Mouse (Mus musculus): Measurements from ENCODE around the gene Gapdh.

The Gapdh gene

DNA sequence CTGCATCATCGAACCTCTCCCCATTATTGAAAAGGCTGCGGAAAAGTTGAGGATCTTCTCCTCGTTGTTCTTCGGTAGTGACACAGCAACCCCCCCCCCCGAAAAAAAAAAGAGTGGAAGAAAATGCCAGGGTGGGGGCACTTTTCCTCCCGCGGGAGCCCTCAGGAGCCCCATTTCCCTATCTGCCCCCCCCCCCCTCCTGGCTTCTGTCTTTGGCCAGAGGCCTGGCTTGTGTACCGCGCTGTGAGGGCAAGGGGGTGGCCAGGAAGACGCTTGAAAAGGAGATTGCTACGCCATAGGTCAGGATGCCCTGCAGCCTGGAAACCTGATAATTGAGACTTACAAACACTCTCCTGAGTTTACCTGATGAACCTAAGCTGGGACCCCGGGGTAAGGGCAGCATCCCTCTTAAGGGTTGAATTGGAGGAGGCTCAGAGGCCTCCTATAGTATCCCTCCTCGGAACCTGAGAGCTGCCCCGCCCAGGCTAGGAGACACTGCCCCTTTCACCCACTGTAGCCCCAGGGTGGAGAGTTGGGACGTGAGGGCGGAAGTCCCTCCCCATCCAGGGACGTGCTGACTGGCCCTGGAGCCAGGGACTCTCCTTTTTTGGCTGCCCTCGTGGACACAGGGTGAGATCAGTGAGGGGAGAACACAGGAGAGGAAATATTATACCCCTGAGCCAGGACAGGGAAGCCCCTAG lies at the start of gene Gapdh:
Gene Gapdh (minus strand): TSS at position 417 of the 701 bp plus-strand sequence.
- no peak for DNase-seq

DNA sequence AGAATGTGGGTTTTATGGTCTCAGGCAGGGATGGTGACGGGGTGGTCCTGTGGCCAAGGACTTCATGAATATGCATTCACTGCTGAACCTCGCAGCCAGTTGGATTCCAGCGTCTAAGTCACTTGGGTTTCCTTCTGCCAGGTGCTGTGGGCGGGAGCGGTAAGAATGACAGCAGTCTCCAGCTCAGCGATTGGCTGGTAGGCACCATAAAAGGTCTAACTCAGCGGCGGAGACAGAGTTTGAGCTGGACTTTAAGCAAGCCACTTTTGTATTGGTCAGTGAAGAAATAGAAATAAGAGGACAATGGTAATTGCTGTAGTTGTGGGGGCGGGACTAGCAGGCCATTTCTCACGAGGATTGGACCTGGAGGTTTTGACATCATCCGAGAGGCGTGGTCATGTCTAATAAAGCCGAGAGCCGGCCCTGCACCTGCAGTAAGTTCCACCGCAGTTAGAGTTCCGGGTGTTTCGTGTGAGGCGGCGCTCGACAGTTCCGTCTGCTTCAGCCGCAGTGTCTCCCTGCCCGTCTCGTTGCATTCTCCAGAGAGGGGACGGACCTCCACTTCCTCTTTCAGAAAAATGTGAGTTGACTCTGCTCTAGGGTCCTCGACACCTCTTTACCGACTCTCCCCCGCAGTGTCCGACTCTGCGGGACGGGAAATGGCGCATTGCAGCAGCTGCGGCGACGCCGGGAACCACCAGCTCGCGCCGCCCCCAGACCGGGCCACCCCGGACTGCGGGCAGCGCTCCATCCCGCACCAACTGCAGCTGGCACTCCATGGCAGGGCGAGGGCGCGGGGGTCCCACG lies 49.1 kb upstream of the Gapdh start, which contains the start of gene Vamp1:
Gene Vamp1 (plus strand): TSS at position 404 of the 807 bp plus-strand sequence.
- DNase-seq: peak; percentile 80

GRCm38 (mm10) chr6:125213715-125214114 lies 47.4 kb upstream of the Gapdh start:
- no peak for DNase-seq

DNA sequence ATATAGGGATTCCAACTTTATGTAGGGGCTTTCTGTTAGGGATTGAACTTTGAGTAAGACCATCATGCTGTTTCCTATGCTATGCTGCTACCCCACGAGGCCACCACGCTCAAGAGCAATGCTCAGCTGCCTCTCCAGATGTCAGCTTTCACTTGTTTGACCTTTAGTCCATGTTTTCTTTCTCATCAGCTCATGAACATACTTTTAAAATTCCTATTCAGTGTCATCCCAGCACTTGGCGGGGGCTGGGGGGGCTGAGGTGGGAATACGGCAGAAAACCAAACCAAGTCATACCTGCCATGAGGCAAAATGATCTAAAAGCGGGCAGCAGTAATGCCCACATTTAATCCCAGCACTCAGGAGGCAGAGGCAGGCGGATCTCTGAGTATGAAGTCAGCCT lies 46.9 kb upstream of the Gapdh start:
- no peak for DNase-seq

GRCm38 (mm10) chr6:125212621-125213020 lies 46.4 kb upstream of the Gapdh start:
- no peak for DNase-seq

- DNase-seq: no peak
Measured at GRCm38 (mm10) chr6:125210436-125210835, 44.2 kb upstream of the Gapdh start.

GRCm38 (mm10) chr6:125197166-125197565 lies 30.9 kb upstream of the Gapdh start:
- DNase-seq: no peak

GRCm38 (mm10) chr6:125196301-125196700 lies 30.0 kb upstream of the Gapdh start:
- DNase-seq: no peak

DNA sequence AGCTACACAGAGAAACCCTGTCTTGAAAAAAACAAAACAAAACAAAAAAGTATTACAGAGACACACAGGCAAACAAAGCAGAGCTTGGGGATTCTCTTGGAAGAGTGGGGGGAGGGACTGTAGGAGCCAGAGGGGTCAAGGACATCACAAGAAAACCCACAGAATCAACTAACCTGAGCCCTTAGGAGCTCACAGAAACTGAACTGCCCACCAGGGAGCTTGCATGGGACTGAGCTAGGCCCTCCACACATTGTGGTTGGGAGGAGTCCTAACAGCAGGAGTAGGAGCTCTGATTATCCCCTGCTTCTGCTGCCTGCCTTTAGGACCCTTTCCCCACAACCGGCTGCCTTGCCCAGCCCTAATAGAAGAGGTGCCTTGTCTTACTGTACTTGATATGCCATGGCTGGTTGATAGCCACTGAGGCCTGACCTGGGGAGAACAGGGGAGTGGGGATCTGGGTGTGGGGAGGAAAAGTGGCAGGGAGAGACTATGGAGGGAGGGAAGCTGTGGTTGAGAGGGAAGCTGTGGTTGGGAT lies 29.3 kb upstream of the Gapdh start:
- DNase-seq: no peak

DNA sequence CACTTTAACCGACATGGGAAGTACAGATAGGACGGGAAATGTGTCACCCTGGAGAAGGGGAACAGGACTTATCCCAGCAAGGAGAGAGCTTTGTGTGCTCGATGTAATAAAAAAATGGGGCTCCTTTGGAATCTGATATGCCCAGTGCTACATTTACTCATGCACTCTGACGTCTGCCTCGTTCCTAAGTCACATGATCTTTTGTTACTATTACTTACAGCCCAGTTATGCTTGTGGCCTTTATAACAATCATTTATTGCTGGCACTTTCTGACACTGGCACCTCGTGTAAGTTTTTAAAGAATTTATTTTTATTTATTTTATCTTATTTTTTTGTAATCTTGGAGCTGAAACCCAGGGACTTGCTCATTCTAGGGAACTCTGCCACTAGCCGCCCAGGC lies 27.1 kb upstream of the Gapdh start:
- DNase-seq: no peak

DNA sequence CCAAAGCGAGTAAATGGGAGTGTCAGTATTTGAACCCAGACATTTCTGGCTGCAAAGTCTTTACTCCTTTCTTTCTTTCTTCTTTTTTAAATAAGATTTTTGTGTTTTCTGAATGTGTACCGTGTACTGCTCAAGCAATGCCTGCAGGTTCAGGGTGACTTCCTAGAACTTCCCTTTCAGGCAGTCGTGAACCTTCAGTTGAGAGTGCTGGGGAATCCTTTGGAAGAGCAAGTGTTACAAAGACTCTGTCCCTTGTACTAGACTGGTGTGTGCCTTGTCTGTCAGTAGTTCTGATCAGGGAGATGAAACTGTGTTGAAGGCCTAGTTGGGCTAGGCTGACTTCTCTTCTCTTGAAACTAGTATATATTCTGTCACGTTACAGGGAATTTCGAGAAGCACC lies 26.6 kb upstream of the Gapdh start:
- DNase-seq: no peak

DNA sequence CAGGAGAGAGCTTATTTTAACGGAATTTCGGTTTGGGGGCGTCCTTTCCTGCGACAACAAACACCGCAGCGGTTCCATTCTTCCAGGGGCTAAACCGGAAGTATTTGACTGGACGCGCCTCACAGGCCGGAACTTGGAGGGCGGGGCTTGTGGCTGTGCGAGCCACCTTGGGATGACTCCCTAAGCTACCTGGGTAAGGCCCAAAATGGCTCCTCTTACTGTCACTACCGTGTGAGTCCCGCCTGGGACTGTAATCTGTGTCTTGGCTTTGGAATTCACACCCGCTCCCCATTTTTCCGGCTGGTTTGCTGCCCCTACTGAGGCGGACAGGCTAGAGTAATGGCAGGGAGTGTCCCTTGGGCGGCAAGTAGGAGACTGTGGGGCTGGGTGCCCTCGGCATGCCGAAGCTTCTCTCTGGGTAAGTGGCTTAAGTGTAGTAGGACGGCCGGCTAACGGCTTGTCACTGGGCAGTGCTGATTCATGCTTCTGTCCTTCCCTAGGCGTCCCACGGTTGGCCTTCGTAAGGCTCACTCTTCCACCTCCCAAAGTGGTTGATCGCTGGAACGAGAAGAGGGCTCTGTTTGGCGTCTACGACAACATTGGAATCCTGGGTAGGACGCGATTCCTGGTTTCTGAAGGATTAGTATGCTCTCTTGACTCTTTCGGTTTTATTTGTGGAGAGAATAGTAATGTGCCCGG lies 25.9 kb upstream of the Gapdh start:
- DNase-seq: peak; percentile 86

DNA sequence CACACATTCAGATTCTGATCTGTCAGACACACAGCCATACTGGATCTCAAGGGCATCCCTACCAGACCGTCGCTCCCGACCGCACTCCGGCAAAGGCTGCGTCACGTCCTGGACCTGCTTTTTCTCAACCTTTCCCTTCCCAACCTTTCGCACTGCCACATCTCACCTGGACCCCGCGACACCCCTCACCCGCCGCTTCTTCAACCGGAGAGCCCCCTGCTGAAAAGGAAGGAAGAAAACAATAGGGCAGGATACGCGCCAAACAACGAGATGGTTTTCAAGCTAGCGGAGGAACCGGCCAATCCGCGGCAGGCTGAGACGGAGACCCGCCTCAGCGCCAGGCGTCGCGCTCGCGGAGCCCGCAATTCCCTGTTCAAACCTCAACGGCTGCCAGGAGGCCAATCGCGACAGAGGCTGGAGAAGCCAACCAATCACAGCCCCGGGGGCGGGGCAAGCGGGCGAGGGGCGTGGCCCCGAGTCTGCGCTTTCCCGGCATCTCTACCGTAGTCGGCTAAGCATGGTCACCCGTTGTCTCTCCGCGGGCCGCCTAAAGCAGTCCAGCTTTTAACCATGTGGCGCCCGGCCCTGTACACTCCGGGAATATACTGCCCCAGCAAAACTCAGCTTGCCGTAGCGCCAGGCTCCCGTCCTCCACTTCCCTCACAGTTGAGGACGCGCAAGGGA lies 25.2 kb upstream of the Gapdh start, which contains the start of the genes Ncapd2 and Mrpl51:
Gene Ncapd2 (minus strand): TSS at position 370 of the 684 bp plus-strand sequence.
Gene Mrpl51 (plus strand): TSS at position 470 of the 684 bp plus-strand sequence.
- peak; percentile 99 for DNase-seq

- DNase-seq: no peak
Measured at GRCm38 (mm10) chr6:125190816-125191215, 24.5 kb upstream of the Gapdh start.

DNA sequence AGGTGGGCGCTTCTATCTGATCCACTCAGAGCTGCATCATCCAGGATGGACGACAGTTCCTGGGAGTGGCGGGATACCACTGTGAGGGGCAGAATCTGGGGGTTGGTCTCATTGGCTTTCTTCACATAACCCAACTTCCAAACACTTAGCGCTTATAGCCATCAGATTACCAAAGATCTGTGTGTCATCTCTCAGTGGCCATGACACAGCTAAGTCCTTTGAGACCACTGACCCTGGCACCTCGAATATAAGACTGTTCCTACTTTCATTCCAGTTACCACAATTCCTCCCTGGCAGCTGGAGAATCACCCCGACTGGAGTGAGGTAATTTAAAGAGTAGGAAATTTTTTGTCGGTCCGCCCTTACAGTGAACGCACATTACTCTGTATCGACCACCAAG lies 19.9 kb upstream of the Gapdh start:
- DNase-seq: no peak

DNA sequence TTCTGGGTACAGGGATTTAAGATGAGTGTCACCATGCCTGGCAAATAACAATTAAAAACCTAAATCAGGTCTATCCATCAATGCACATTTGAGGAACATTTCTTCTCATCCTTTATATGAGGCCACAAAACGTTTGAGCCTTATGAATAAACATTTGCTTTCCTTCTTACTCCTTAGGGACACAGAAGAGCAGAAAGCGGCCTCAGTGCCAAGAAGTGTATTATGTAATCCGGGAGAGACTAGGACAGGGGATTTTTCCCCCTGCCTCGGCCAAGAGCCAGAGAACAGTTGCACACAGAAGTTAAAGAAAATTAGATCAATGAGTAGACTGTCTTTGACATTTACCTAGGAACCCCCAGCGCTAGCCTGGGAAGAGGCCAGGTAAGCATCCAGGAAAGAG lies 15.9 kb upstream of the Gapdh start:
- no peak for DNase-seq

GRCm38 (mm10) chr6:125179601-125180000 lies 13.3 kb upstream of the Gapdh start:
- no peak for DNase-seq

- DNase-seq: no peak
Measured at GRCm38 (mm10) chr6:125175469-125175868, 9.2 kb upstream of the Gapdh start.

- DNase-seq: no peak
Measured at GRCm38 (mm10) chr6:125173256-125173655, 7.0 kb upstream of the Gapdh start.

GRCm38 (mm10) chr6:125172474-125172873 lies 6.2 kb upstream of the Gapdh start:
- no peak for DNase-seq

GRCm38 (mm10) chr6:125170194-125170593 lies 3.9 kb upstream of the Gapdh start:
- DNase-seq: no peak

- DNase-seq: no peak
Measured at GRCm38 (mm10) chr6:125168086-125168485, 1.8 kb upstream of the Gapdh start.
